Mouse (Mus musculus): ENCODE results near the gene Bscl2. TPM values are rescaled to one million over a fixed set of nuclear protein-coding genes. Genes with fewer than 3 reads are reported as not detected.

Gene Bscl2
- total RNA-seq, 2 experiments from 2014 or later, result 24.7 to 32.2 TPM

Small RNA genes lying within 50 kb of the gene (microRNA-seq; reads per million reads assigned to microRNA genes)
- 0 reads per million in 2 experiments for gene Mir5136

Other genes with a start within 250 kb of the Bscl2 start
- not detected for gene Slc22a8, start 246.2 kb upstream of the Bscl2 start, total RNA-seq (2021)
- gene Slc22a6, start 219.4 kb upstream of the Bscl2 start, total RNA-seq (2021), result not detected
- gene Chrm1, start 173.7 kb upstream of the Bscl2 start, total RNA-seq (2021), result under 1 TPM in 1 of 2 experiments, not detected in 1; 0.10 TPM
- gene Slc3a2, start 114.1 kb upstream of the Bscl2 start, total RNA-seq (2021), result 10 to 100 TPM; 42.4 to 48.1 TPM
- gene Wdr74, start 101.6 kb upstream of the Bscl2 start, total RNA-seq (2021), result 10 to 100 TPM; 18.8 to 22.3 TPM
- under 1 TPM in 1 of 2 experiments, not detected in 1; 0.72 TPM for gene 1700092M07Rik, start 96.7 kb upstream of the Bscl2 start, total RNA-seq (2021)
- gene Stx5a, start 96.1 kb upstream of the Bscl2 start, total RNA-seq (2021), result 10 to 100 TPM; 21.3 to 27.1 TPM
- 10 to 100 TPM; 31.6 to 35.6 TPM for gene Nxf1, start 80.4 kb upstream of the Bscl2 start, total RNA-seq (2021)
- gene Tmem223, start 66.5 kb upstream of the Bscl2 start, total RNA-seq (2021), result 100 to 1,000 TPM; 133 to 134 TPM
- gene Tmem179b, start 63.0 kb upstream of the Bscl2 start, total RNA-seq (2021), result 10 to 100 TPM; 12.0 to 12.6 TPM
- gene Taf6l, start 51.0 kb upstream of the Bscl2 start, total RNA-seq (2021), result 1 to 10 TPM; 7.2 to 8.6 TPM
- gene Polr2g, start 38.9 kb upstream of the Bscl2 start, total RNA-seq (2021), result 10 to 100 TPM; 58.3 to 60.9 TPM
- gene Zbtb3, start 34.9 kb upstream of the Bscl2 start, total RNA-seq (2021), result 1 to 10 TPM in 1 of 2 experiments, under 1 TPM in 1; 0.79 to 1.6 TPM
- 10 to 100 TPM; 13.6 to 18.3 TPM for gene Ttc9c, start 18.1 kb upstream of the Bscl2 start, total RNA-seq (2021)
- 10 to 100 TPM; 47.2 to 47.4 TPM for gene Hnrnpul2, start 17.5 kb upstream of the Bscl2 start, total RNA-seq (2021)
- not detected for gene AC129217.1, start 7.7 kb upstream of the Bscl2 start, total RNA-seq (2021)
- not detected for gene Gng3, start 1.7 kb downstream of the Bscl2 start, total RNA-seq (2021)
- gene Lrrn4cl, start 13.3 kb downstream of the Bscl2 start, total RNA-seq (2021), result 1 to 10 TPM; 2.3 to 3.6 TPM
- gene Ubxn1, start 34.0 kb downstream of the Bscl2 start, total RNA-seq (2021), result 100 to 1,000 TPM; 125 to 132 TPM
- 10 to 100 TPM; 55.9 to 62.8 TPM for gene Uqcc3, start 43.5 kb downstream of the Bscl2 start, total RNA-seq (2021)
- 1 to 10 TPM; 1.6 to 3.8 TPM for gene Lbhd1, start 46.3 kb downstream of the Bscl2 start, total RNA-seq (2021)
- gene Gm49403, start 46.5 kb downstream of the Bscl2 start, total RNA-seq (2021), result not detected
- 10 to 100 TPM; 19.1 to 20.1 TPM for gene 1810009A15Rik, start 51.4 kb downstream of the Bscl2 start, total RNA-seq (2021)
- gene Gm49416, start 51.5 kb downstream of the Bscl2 start, total RNA-seq (2021), result 1 to 10 TPM in 1 of 2 experiments, not detected in 1; 3.4 TPM
- gene Ints5, start 55.5 kb downstream of the Bscl2 start, total RNA-seq (2021), result 10 to 100 TPM; 11.2 to 11.5 TPM
- gene Ganab, start 60.6 kb downstream of the Bscl2 start, total RNA-seq (2021), result 10 to 100 TPM; 45.0 to 52.1 TPM
- 10 to 100 TPM; 38.0 to 38.7 TPM for gene B3gat3, start 82.9 kb downstream of the Bscl2 start, total RNA-seq (2021)
- 10 to 100 TPM; 25.7 to 34.7 TPM for gene Rom1, start 91.9 kb downstream of the Bscl2 start, total RNA-seq (2021)
- gene Eml3, start 92.1 kb downstream of the Bscl2 start, total RNA-seq (2021), result 1 to 10 TPM; 5.7 to 7.6 TPM
- gene Mta2, start 104.4 kb downstream of the Bscl2 start, total RNA-seq (2021), result 10 to 100 TPM; 28.8 to 30.1 TPM
- 1 to 10 TPM; 8.2 to 9.5 TPM for gene Tut1, start 116.4 kb downstream of the Bscl2 start, total RNA-seq (2021)
- gene Eef1g, start 129.6 kb downstream of the Bscl2 start, total RNA-seq (2021), result 100 to 1,000 TPM; 239 to 257 TPM
- 100 to 1,000 TPM; 341 to 356 TPM for gene Ahnak, start 151.8 kb downstream of the Bscl2 start, total RNA-seq (2021)